Comparison of ENCODE assay signal across 8 mouse cellular contexts in genomic region chr11:121702895-121703618, GRCm38 (mm10). TPM values are rescaled to one million over a fixed set of nuclear protein-coding genes. Genes with fewer than 3 reads are reported as not detected.
DNase-seq lines count a peak whose midpoint lies in the region; ATAC-seq and TF ChIP-seq lines count a peak whose summit lies in the region.

No protein-coding gene starts in this region.

- peak; percentile 27 for ATAC-seq in forebrain, embryonic 14.5 days
- ATAC-seq in liver, postnatal 0 days = peak; percentile 6; the same call in 1 of the 2 replicates
- 0 out of 2 replicates have a peak, but pooled peaks have one; percentile 8 for ATAC-seq in neural tube, embryonic 12.5 days (ENCODE audit: low FRiP score, low read depth)

- H3K4me1 ChIP-seq in bone marrow, adult 2 months (ENCODE audit: control insufficient read depth, insufficient read depth, low read length) = no peaks in the 10 kb centered on the region
- peaks cover 9% of the 10 kb centered on the region; the same call in 1 of the 2 replicates for H3K4me1 ChIP-seq in forebrain, embryonic 14.5 days (ENCODE audit: control insufficient read depth, insufficient read depth, low read length)
- H3K4me1 ChIP-seq in liver, postnatal 0 days (ENCODE audit: insufficient read depth) = peaks cover 34% of the 10 kb centered on the region
- peaks cover 13% of the 10 kb centered on the region for H3K4me1 ChIP-seq in neural tube, embryonic 12.5 days

- intact Hi-C loops in heart, postnatal 10 days (cut with DNase I) = loop anchor here (1.0 to 5.0 kb wide), 3 partner anchors 30 to 89 kb away; partner anchors contain the start of gene B3gntl1

- TF ChIP-seq POLR2A in bone marrow, adult 2 months (IDR thresholded peaks at IDR 0.05; ENCODE audit: borderline replicate concordance, control insufficient read depth, low read depth, low read length) = peak; percentile 15; the same call in 1 of the 2 replicates

- H3K4me2 ChIP-seq in forebrain, embryonic 14.5 days (ENCODE audit: low read length) = peak overlapping the region; percentile 99
- peak overlapping the region; percentile 97 for H3K4me2 ChIP-seq in liver, postnatal 0 days (ENCODE audit: low read depth, low read length)
- H3K4me2 ChIP-seq in neural tube, embryonic 12.5 days (replicated peaks) = peak overlapping the region; percentile 99

- no peaks in the 10 kb centered on the region for H3K9me3 ChIP-seq in forebrain, embryonic 14.5 days (replicated peaks; ENCODE audit: control insufficient read depth, low read length)
- no peaks in the 10 kb centered on the region for H3K9me3 ChIP-seq in liver, postnatal 0 days (ENCODE audit: low read length)
- no peaks in the 10 kb centered on the region for H3K9me3 ChIP-seq in neural tube, embryonic 12.5 days

- peak; percentile 80 for DNase-seq in CD4-positive helper T cell, adult 2 months (ENCODE audit: low read depth, low spot score)
- DNase-seq in forebrain, embryonic 14.5 days (ENCODE audit: low spot score) = peak; percentile 24
- DNase-seq in heart, postnatal 10 days = peak; percentile 75 to 78
- DNase-seq in kidney, postnatal 4 days = peak; percentile 74 to 85
- peak; percentile 49 for DNase-seq in liver, postnatal 0 days
- peak; percentile 41 for DNase-seq in thymus, postnatal 14 days

- H3K36me3 ChIP-seq in forebrain, embryonic 14.5 days (ENCODE audit: control insufficient read depth, insufficient read depth, low read length) = no peaks in the 10 kb centered on the region
- H3K36me3 ChIP-seq in liver, postnatal 0 days (replicated peaks; ENCODE audit: insufficient read depth, low read length) = no peaks in the 10 kb centered on the region
- H3K36me3 ChIP-seq in neural tube, embryonic 12.5 days = no peaks in the 10 kb centered on the region

- TF ChIP-seq EP300 in liver, postnatal 0 days (IDR thresholded peaks at IDR 0.05; ENCODE audit: low read depth) = no peak

- H3K27ac ChIP-seq in bone marrow, adult 2 months (ENCODE audit: control insufficient read depth, insufficient read depth, low read depth, low read length, poor library complexity) = peak overlapping the region; percentile 74
- H3K27ac ChIP-seq in forebrain, embryonic 14.5 days (ENCODE audit: low read depth, low read length) = no peak overlapping the region
- H3K27ac ChIP-seq in liver, postnatal 0 days (ENCODE audit: low read depth) = peak overlapping the region; percentile 74
- no peak overlapping the region for H3K27ac ChIP-seq in neural tube, embryonic 12.5 days

- H3K27me3 ChIP-seq in forebrain, embryonic 14.5 days (replicated peaks; ENCODE audit: control insufficient read depth, insufficient read depth, low read length) = peaks cover 30% of the 10 kb centered on the region
- peaks cover 16% of the 10 kb centered on the region; the same call in 1 of the 2 replicates for H3K27me3 ChIP-seq in liver, postnatal 0 days (ENCODE audit: insufficient read depth, low read length)
- peaks cover 35% of the 10 kb centered on the region for H3K27me3 ChIP-seq in neural tube, embryonic 12.5 days (replicated peaks)

- WGBS in bone marrow, adult 2 months = under 1% methylated on average over 40 of the region's 40 CpGs
- WGBS in forebrain, embryonic 14.5 days = under 1% methylated on average over 40 of the region's 40 CpGs
- under 1% methylated on average over 40 of the region's 40 CpGs for WGBS in liver, postnatal 0 days (ENCODE audit: insufficient replicate concordance)
- WGBS in neural tube, embryonic 12.5 days = 1% methylated on average over 40 of the region's 40 CpGs

- H3K4me3 ChIP-seq in bone marrow, adult 2 months (replicated peaks; ENCODE audit: control insufficient read depth, low read depth, low read length) = peak overlapping the region; percentile 77
- peak overlapping the region; percentile 57 for H3K4me3 ChIP-seq in forebrain, embryonic 14.5 days (ENCODE audit: low read depth, low read length)
- H3K4me3 ChIP-seq in liver, postnatal 0 days (ENCODE audit: low read depth, low read length) = peak overlapping the region; percentile 70
- peak overlapping the region; percentile 62 for H3K4me3 ChIP-seq in neural tube, embryonic 12.5 days

- peak overlapping the region; percentile 68 for H3K9ac ChIP-seq in forebrain, embryonic 14.5 days (ENCODE audit: low read length)
- H3K9ac ChIP-seq in liver, postnatal 0 days (replicated peaks) = peak overlapping the region; percentile 69
- H3K9ac ChIP-seq in neural tube, embryonic 12.5 days = peak overlapping the region; percentile 59

- TF ChIP-seq CTCF in bone marrow, adult 2 months (IDR thresholded peaks at IDR 0.05; ENCODE audit: control insufficient read depth, insufficient read depth, low read length) = no peak
- TF ChIP-seq CTCF in liver, postnatal 0 days (IDR thresholded peaks at IDR 0.05; ENCODE audit: low read depth) = no peak

RNA-seq across cellular contexts. Expression of gene Metrnl, which starts 1.7 kb away (rescaled TPM):
- polyA plus RNA-seq in bone marrow, adult 2 months (2011; ENCODE audit: insufficient read depth, insufficient read length, low replicate concordance, missing spikeins) = 5.4 and 5.5 TPM in 2 replicates
- polyA plus RNA-seq in forebrain, embryonic 14.5 days (2014; fragmentation: Nextera tagmentation; extraction: Ambion mirVana) = 3.7 and 5.8 TPM in 2 replicates
- 10 to 100 TPM; 21.9 to 26.4 TPM for total RNA-seq in heart, postnatal 10 days (2021)
- 4.7 and 6.7 TPM in 2 replicates for polyA plus RNA-seq in liver, postnatal 0 days (2015; fragmentation: Nextera tagmentation; extraction: Ambion mirVana)
- polyA plus RNA-seq in neural tube, embryonic 12.5 days (2016; fragmentation: Nextera tagmentation; extraction: Ambion mirVana) = 16.5 and 17.8 TPM in 2 replicates

RNA-seq across cellular contexts. Expression of gene B3gntl1, which starts 30.1 kb away (rescaled TPM):
- 2.4 and 6.1 TPM in 2 replicates for polyA plus RNA-seq in bone marrow, adult 2 months (2011; ENCODE audit: insufficient read depth, insufficient read length, low replicate concordance, missing spikeins)
- polyA plus RNA-seq in forebrain, embryonic 14.5 days (2014; fragmentation: Nextera tagmentation; extraction: Ambion mirVana) = 4.6 and 5.5 TPM in 2 replicates
- total RNA-seq in heart, postnatal 10 days (2021) = 1 to 10 TPM; 3.5 to 5.5 TPM
- 1.1 and 1.5 TPM in 2 replicates for polyA plus RNA-seq in liver, postnatal 0 days (2015; fragmentation: Nextera tagmentation; extraction: Ambion mirVana)
- 6.4 and 7.3 TPM in 2 replicates for polyA plus RNA-seq in neural tube, embryonic 12.5 days (2016; fragmentation: Nextera tagmentation; extraction: Ambion mirVana)

Comparison
In these comparisons a context has a peak if more than half of its experiments do, and no peak if none do; other contexts are left out.
1. DNase-seq: peak in every context shown above with its lines; median percentile 80 in CD4-positive helper T cell, adult 2 months; 80 in kidney, postnatal 4 days; 76 in heart, postnatal 10 days; 49 in liver, postnatal 0 days; 41 in thymus, postnatal 14 days; 24 in forebrain, embryonic 14.5 days.
2. H3K27ac ChIP-seq: peak in bone marrow, adult 2 months (single experiment) and liver, postnatal 0 days (single experiment); none in forebrain, embryonic 14.5 days (single experiment) and neural tube, embryonic 12.5 days (single experiment).
3. Peak in every context shown above with its lines, with median percentiles within 50 percentile points of each other: H3K4me3 ChIP-seq, ATAC-seq, H3K4me2 ChIP-seq and H3K9ac ChIP-seq.